20 mouse cellular contexts compared by ENCODE assay signal in the genomic region with DNA sequence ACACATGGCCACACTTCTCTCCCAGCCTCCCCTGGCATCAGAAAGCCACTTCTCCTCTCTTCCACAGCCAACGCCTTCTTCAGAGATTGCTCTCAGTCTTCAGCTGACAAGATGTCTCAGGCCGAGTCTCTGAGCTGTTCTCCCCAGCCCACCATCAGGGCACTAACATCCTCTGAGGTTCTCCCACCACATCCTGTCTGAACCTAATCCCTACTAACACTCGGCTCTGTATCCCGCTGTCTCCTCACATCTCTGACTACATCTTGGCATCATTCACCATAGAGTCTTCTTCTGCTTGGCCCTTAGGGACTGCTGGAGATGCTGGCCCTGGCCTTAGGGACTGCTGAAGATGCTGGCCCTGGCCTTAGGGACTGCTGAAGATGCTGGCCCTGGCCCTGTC. TPM values are rescaled to one million over a fixed set of nuclear protein-coding genes. Genes with fewer than 3 reads are reported as not detected.
DNase-seq lines count a peak whose midpoint lies in the region; ATAC-seq and TF ChIP-seq lines count a peak whose summit lies in the region.
"Had no signal": no experiment of that assay in that cellular context is flagged by ENCODE, and none has a peak within 500 bp of the region (broad histone marks: within the 10 kb centered on the region; RNA-seq: fewer than 3 reads in every experiment).

No protein-coding gene starts in this region.

- H3K4me3 ChIP-seq in G1E (ENCODE audit: low read depth, low read length): no peak overlapping the region
- H3K4me3 ChIP-seq: embryonic facial prominence, embryonic 13.5 days; forebrain, embryonic 12.5 days; heart, embryonic 13.5 days; hindbrain, embryonic 12.5 days had no signal

- ATAC-seq in G1E (ENCODE audit: extremely low read depth, insufficient number of reproducible peaks, low FRiP score, poor library complexity, severe bottlenecking): peak; percentile 22; the same call in 1 of the 2 replicates
- ATAC-seq: forebrain, postnatal 0 days; hindbrain, postnatal 0 days; intestine, embryonic 16.5 days had no signal

- 0 out of 2 replicates have a peak, but pooled peaks cover 11% of the 10 kb centered on the region for H3K27me3 ChIP-seq in G1E (ENCODE audit: insufficient read depth, low read length)
- H3K27me3 ChIP-seq: embryonic facial prominence, embryonic 13.5 days; forebrain, embryonic 12.5 days; hindbrain, embryonic 12.5 days had no signal

- no peak for TF ChIP-seq CTCF in G1E (IDR thresholded peaks at IDR 0.05; ENCODE audit: low read depth, low read length)

- no peaks in the 10 kb centered on the region for H3K4me1 ChIP-seq in G1E (ENCODE audit: insufficient read depth, low read depth, low read length)

- DNase-seq in thymus, postnatal 0 days (ENCODE audit: low spot score): peak; percentile 14
- no peak for DNase-seq in thymus, adult 18-20 months
- no peak for DNase-seq in G1E (ENCODE audit: low spot score)
- DNase-seq in induced T-regulatory cell, adult 2 months (ENCODE audit: low read depth): peak; percentile 40
- DNase-seq in heart, adult 9 months (ENCODE audit: low spot score in 2 of 2): no peak
- no peak for DNase-seq in adrenal gland, adult 8-10 months
- DNase-seq in gastrocnemius, postnatal 4 days (ENCODE audit: low spot score in 2 of 2): no peak
- DNase-seq: adrenal gland, postnatal 14 days; cerebellum, adult 11-12 months; cerebellum, adult 9-11 months; cerebellum, postnatal 36 days; forebrain, postnatal 0 days; gastrocnemius, postnatal 14 days; heart, postnatal 36 days had no signal

- no peaks in the 10 kb centered on the region for H3K36me3 ChIP-seq in G1E (replicated peaks)
- H3K36me3 ChIP-seq: embryonic facial prominence, embryonic 13.5 days; forebrain, embryonic 12.5 days; heart, embryonic 13.5 days; hindbrain, embryonic 12.5 days had no signal

- no peaks in the 10 kb centered on the region for H3K9me3 ChIP-seq in G1E (replicated peaks)
- H3K9me3 ChIP-seq: embryonic facial prominence, embryonic 13.5 days; forebrain, embryonic 12.5 days; heart, embryonic 13.5 days; hindbrain, embryonic 12.5 days had no signal

RNA-seq across cellular contexts. Expression of a gene that starts 25.2 kb away (rescaled TPM):
- polyA plus RNA-seq in thymus, postnatal 0 days (2015; fragmentation: Nextera tagmentation; extraction: Ambion mirVana): 54.7 and 58.3 TPM in 2 replicates
- total RNA-seq in G1E (2014; fragmentation: Nextera tagmentation) (64.7 and 72.7 TPM in 2 replicates), G1E (2017) (97.9 and 113 TPM in 2 replicates)
- 2.5 and 5.1 TPM in 2 replicates for polyA plus RNA-seq in G1E (2012)
- 100 to 1,000 TPM in 1 of 4 experiments, 10 to 100 TPM in 3; 66.2 to 126 (median 84.4) TPM for total RNA-seq in adrenal gland, adult 8-10 months (2022)
- 10 to 100 TPM; 16.7 to 19.3 TPM for total RNA-seq in gastrocnemius, postnatal 4 days (2021)

Comparison
In these comparisons a context has a peak if more than half of its experiments do, and no peak if none do; other contexts are left out.
1. DNase-seq: peak in thymus, postnatal 0 days (single experiment) and induced T-regulatory cell, adult 2 months (single experiment); none in thymus, adult 18-20 months (0 of 2), G1E (single experiment), heart, adult 9 months (0 of 2), adrenal gland, adult 8-10 months (single experiment) and gastrocnemius, postnatal 4 days (0 of 2).